Mouse (Mus musculus) B cell, adult 67 days (primary cell): Measurements from ENCODE around the gene Pnrc2. TPM values are rescaled to one million over a fixed set of nuclear protein-coding genes. Genes with fewer than 3 reads are reported as not detected.

Experiments
- total RNA-seq, 2 experiments: library from RNA; stranded (reverse); gene quantifications; 4 replicates each; pipeline ENCODE4 v1.2.4; 2023

The Pnrc2 gene
- total RNA-seq, result 100 to 1,000 TPM; 146 to 155 TPM

GRCm38 (mm10) chr4:135873526-135874202, at the start of gene Pnrc2:
Gene Pnrc2 (minus strand): TSS chr4:135873850.

GRCm38 (mm10) chr4:135920304-135921241, 46.9 kb upstream of the Pnrc2 start, which contains the start of gene Fuca1:
Gene Fuca1 (plus strand): TSS chr4:135920735.

GRCm38 (mm10) chr4:135895071-135895571, 21.5 kb upstream of the Pnrc2 start, which contains the start of gene Cnr2:
Gene Cnr2 (plus strand): TSS chr4:135895394.

GRCm38 (mm10) chr4:135855536-135856222, 18.0 kb downstream of the Pnrc2 start, which contains the start of gene Srsf10:
Gene Srsf10 (plus strand): TSS chr4:135855747.

Other genes starting within 250 kb of the Pnrc2 start
- gene Ifnlr1, start 187.6 kb downstream of the Pnrc2 start, total RNA-seq, result under 1 TPM; 0.56 to 0.58 TPM
- not detected for gene Il22ra1, start 145.7 kb downstream of the Pnrc2 start, total RNA-seq
- gene Myom3, start 114.1 kb downstream of the Pnrc2 start, total RNA-seq, result not detected
- 100 to 1,000 TPM; 204 to 220 TPM for gene Srsf10, start 18.1 kb downstream of the Pnrc2 start, total RNA-seq
- gene Cnr2, start 21.5 kb upstream of the Pnrc2 start, total RNA-seq, result 100 to 1,000 TPM; 167 to 171 TPM
- 100 to 1,000 TPM; 196 to 204 TPM for gene Fuca1, start 46.9 kb upstream of the Pnrc2 start, total RNA-seq
- gene Hmgcl, start 72.6 kb upstream of the Pnrc2 start, total RNA-seq, result 10 to 100 TPM; 28.2 to 32.9 TPM
- gene Gale, start 89.9 kb upstream of the Pnrc2 start, total RNA-seq, result 1 to 10 TPM; 5.5 to 6.5 TPM
- 100 to 1,000 TPM; 102 to 110 TPM for gene Lypla2, start 98.8 kb upstream of the Pnrc2 start, total RNA-seq
- 10 to 100 TPM; 37.9 to 43.9 TPM for gene Pithd1, start 113.4 kb upstream of the Pnrc2 start, total RNA-seq
- 10 to 100 TPM; 44.2 to 46.9 TPM for gene Eloa, start 147.9 kb upstream of the Pnrc2 start, total RNA-seq
- 100 to 1,000 TPM; 847 to 849 TPM for gene Rpl11, start 179.6 kb upstream of the Pnrc2 start, total RNA-seq